Mouse (Mus musculus) layer of hippocampus, adult 8-10 months (tissue): ENCODE measurements around the gene Fbrsl1. TPM values are rescaled to one million over a fixed set of nuclear protein-coding genes. Genes with fewer than 3 reads are reported as not detected.

Source experiments
- DNase-seq, 2 experiments: peaks; one replicate each; pipeline ENCODE4 v3.0.0; 2022; ENCODE audit warnings: low spot score in 2 of 2
- total RNA-seq, 4 experiments: library from RNA; stranded (reverse); gene quantifications; 2 replicates each; pipeline ENCODE4 v1.2.4; 2022

The Fbrsl1 gene
- total RNA-seq, 4 experiments from 2014 or later: 64.9 to 81.4 (median 71.7) TPM

GRCm38 (mm10) chr5:110363822-110364545 is 84.3 kb downstream of the Fbrsl1 start:
- DNase-seq: no peak

GRCm38 (mm10) chr5:110363179-110363821 is 85.0 kb downstream of the Fbrsl1 start:
- DNase-seq: peak in 1 of 2 experiments; percentile 71

- DNase-seq: no peak
Observed at GRCm38 (mm10) chr5:110362813-110363178, 85.5 kb downstream of the Fbrsl1 start.

- no peak for DNase-seq
Observed at GRCm38 (mm10) chr5:110361465-110361864, 86.8 kb downstream of the Fbrsl1 start.

- DNase-seq: peak in 1 of 2 experiments; percentile 88
Observed at GRCm38 (mm10) chr5:110357531-110358179, 90.6 kb downstream of the Fbrsl1 start.

- DNase-seq: no peak
Observed at GRCm38 (mm10) chr5:110354716-110355115, 93.6 kb downstream of the Fbrsl1 start.

GRCm38 (mm10) chr5:110347006-110347405 is 101.3 kb downstream of the Fbrsl1 start:
- no peak for DNase-seq

GRCm38 (mm10) chr5:110345553-110345952 is 102.8 kb downstream of the Fbrsl1 start:
- no peak for DNase-seq

- DNase-seq: no peak
Observed at GRCm38 (mm10) chr5:110344524-110344923, 103.8 kb downstream of the Fbrsl1 start, which contains the start of gene Lrcol1. Gene Lrcol1, plus strand, starts transcription at chr5:110344730.

GRCm38 (mm10) chr5:110342648-110343284 is 105.5 kb downstream of the Fbrsl1 start, which contains the start of gene P2rx2:
Gene P2rx2, minus strand, starts transcription at chr5:110343212.
- no peak for DNase-seq

GRCm38 (mm10) chr5:110338792-110339191 is 109.5 kb downstream of the Fbrsl1 start:
- no peak for DNase-seq

GRCm38 (mm10) chr5:110330508-110330907 is 117.8 kb downstream of the Fbrsl1 start:
- DNase-seq: no peak

- no peak for DNase-seq
Observed at GRCm38 (mm10) chr5:110313127-110313526, 135.2 kb downstream of the Fbrsl1 start.

Other genes starting within 250 kb of the Fbrsl1 start
- 10 to 100 TPM; 37.4 to 49.0 (median 41.3) TPM for gene Ankle2, start 217.5 kb downstream of the Fbrsl1 start, total RNA-seq
- 10 to 100 TPM; 52.1 to 57.2 (median 54.9) TPM for gene Pgam5, start 178.6 kb downstream of the Fbrsl1 start, total RNA-seq
- gene Pxmp2, start 162.3 kb downstream of the Fbrsl1 start, total RNA-seq: 1 to 10 TPM; 8.3 to 9.5 (median 8.8) TPM
- gene Pole, start 162.2 kb downstream of the Fbrsl1 start, total RNA-seq: 1 to 10 TPM; 1.4 to 2.2 (median 2.1) TPM
- gene P2rx2, start 105.3 kb downstream of the Fbrsl1 start, total RNA-seq: under 1 TPM in 3 of 4 experiments, not detected in 1; 0.21 to 0.39 (median 0.27) TPM
- gene Lrcol1, start 103.8 kb downstream of the Fbrsl1 start, total RNA-seq: not detected
- gene Galnt9, start 95.9 kb upstream of the Fbrsl1 start, total RNA-seq: 100 to 1,000 TPM in 2 of 4 experiments, 10 to 100 TPM in 2; 81.9 to 122 (median 97.8) TPM
- gene Noc4l, start 204.9 kb upstream of the Fbrsl1 start, total RNA-seq: 10 to 100 TPM; 20.9 to 26.9 (median 23.7) TPM
- gene Ddx51, start 204.9 kb upstream of the Fbrsl1 start, total RNA-seq: 10 to 100 TPM; 25.2 to 31.6 (median 28.7) TPM